Mouse (Mus musculus): ENCODE data around the gene Nes. TPM values are rescaled to one million over a fixed set of nuclear protein-coding genes. Genes with fewer than 3 reads are reported as not detected.

Gene Nes
- 31.8 and 42.1 TPM in 2 replicates for polyA plus RNA-seq (2015; fragmentation: Nextera tagmentation; extraction: Ambion mirVana)

- Histone ChIP-seq H3K27me3 (no peaks in the 10 kb centered on the region), H3K4me1 (replicated peaks) (peaks cover 48% of the 10 kb centered on the region), H3K27ac (replicated peaks) (peak within 1 kb of the TSS; percentile 67), H3K36me3 (no peaks in the 10 kb centered on the region), H3K4me3 (peak within 1 kb of the TSS; percentile 57), H3K9ac (peak within 1 kb of the TSS; percentile 59), H3K4me2 (peak within 1 kb of the TSS; percentile 88), H3K9me3 (no peaks in the 10 kb centered on the region)
- peak; percentile 67 for ATAC-seq (ENCODE audit: low FRiP score, low read depth)
- 0% methylated on average over 44 of the region's 44 CpGs for WGBS
Observed at GRCm38 (mm10) chr3:87970939-87971488, at the start of gene Nes. TSS of gene Nes (plus strand) at chr3:87971078.

GRCm38 (mm10) chr3:87924996-87925395 is 45.9 kb upstream of the Nes start:
- Histone ChIP-seq H3K4me3 (no peak overlapping the region), H3K27ac (replicated peaks) (no peak overlapping the region), H3K9me3 (no peaks in the 10 kb centered on the region), H3K36me3 (peaks cover 50% of the 10 kb centered on the region), H3K4me2 (no peak overlapping the region), H3K4me1 (replicated peaks) (peaks cover 25% of the 10 kb centered on the region), H3K27me3 (no peaks in the 10 kb centered on the region), H3K9ac (no peak overlapping the region)
- WGBS, result 90% methylated on average over 7 of the region's 7 CpGs
- ATAC-seq (ENCODE audit: low FRiP score, low read depth), result no peak

GRCm38 (mm10) chr3:87927452-87927851 is 43.4 kb upstream of the Nes start:
- 95% methylated on average over 5 of the region's 5 CpGs for WGBS
- Histone ChIP-seq H3K4me2 (no peak overlapping the region), H3K27ac (replicated peaks) (no peak overlapping the region), H3K9me3 (no peaks in the 10 kb centered on the region), H3K4me1 (replicated peaks) (peaks cover 31% of the 10 kb centered on the region), H3K36me3 (peaks cover 50% of the 10 kb centered on the region), H3K4me3 (no peak overlapping the region), H3K27me3 (no peaks in the 10 kb centered on the region), H3K9ac (no peak overlapping the region)
- no peak for ATAC-seq (ENCODE audit: low FRiP score, low read depth)

GRCm38 (mm10) chr3:87929341-87930077 is 41.4 kb upstream of the Nes start:
- Histone ChIP-seq H3K4me2 (peak overlapping the region; percentile 88), H3K4me1 (replicated peaks) (peaks cover 43% of the 10 kb centered on the region), H3K9ac (peak overlapping the region; percentile 97), H3K27me3 (no peaks in the 10 kb centered on the region), H3K36me3 (peaks cover 43% of the 10 kb centered on the region), H3K9me3 (no peaks in the 10 kb centered on the region), H3K27ac (replicated peaks) (peak overlapping the region; percentile 94), H3K4me3 (peak overlapping the region; percentile 97)
- 9% methylated on average over 26 of the region's 26 CpGs for WGBS
- no peak; the same call in 1 of the 2 replicates for ATAC-seq (ENCODE audit: low FRiP score, low read depth)

- Histone ChIP-seq H3K4me3 (peak within 1 kb of the TSS; percentile 97), H3K27ac (replicated peaks) (peak within 1 kb of the TSS; percentile 94), H3K9me3 (no peaks in the 10 kb centered on the region), H3K27me3 (no peaks in the 10 kb centered on the region), H3K4me2 (peak within 1 kb of the TSS; percentile 88), H3K36me3 (peaks cover 40% of the 10 kb centered on the region), H3K9ac (peak within 1 kb of the TSS; percentile 97), H3K4me1 (replicated peaks) (peaks cover 49% of the 10 kb centered on the region)
- peak; percentile 97 for ATAC-seq (ENCODE audit: low FRiP score, low read depth)
- WGBS, result under 1% methylated on average over 63 of the region's 78 CpGs
Observed at GRCm38 (mm10) chr3:87930078-87930795, 40.6 kb upstream of the Nes start, which contains the start of the genes Isg20l2 and Rrnad1. TSS of gene Isg20l2 (plus strand) at chr3:87930314. TSS of gene Rrnad1 (minus strand) at chr3:87930717.

- WGBS, result 88% methylated on average over 5 of the region's 5 CpGs
- no peak overlapping the region for H3K9ac ChIP-seq
- H3K4me3 ChIP-seq, result no peak overlapping the region
- H3K4me1 ChIP-seq (replicated peaks), result peaks cover 53% of the 10 kb centered on the region
- no peaks in the 10 kb centered on the region for H3K9me3 ChIP-seq
- H3K27ac ChIP-seq (replicated peaks), result no peak overlapping the region
- ATAC-seq (ENCODE audit: low FRiP score, low read depth), result no peak
- no peak overlapping the region for H3K4me2 ChIP-seq
- no peaks in the 10 kb centered on the region for H3K27me3 ChIP-seq
- H3K36me3 ChIP-seq, result peaks cover 32% of the 10 kb centered on the region
Observed at GRCm38 (mm10) chr3:87934026-87934425, 36.9 kb upstream of the Nes start.

GRCm38 (mm10) chr3:87934501-87934900 is 36.4 kb upstream of the Nes start:
- H3K27ac ChIP-seq (replicated peaks), result no peak overlapping the region
- H3K4me3 ChIP-seq, result no peak overlapping the region
- no peak overlapping the region for H3K4me2 ChIP-seq
- H3K27me3 ChIP-seq, result no peaks in the 10 kb centered on the region
- no peak for ATAC-seq (ENCODE audit: low FRiP score, low read depth)
- H3K4me1 ChIP-seq (replicated peaks), result peaks cover 48% of the 10 kb centered on the region
- no peak overlapping the region for H3K9ac ChIP-seq
- H3K36me3 ChIP-seq, result peaks cover 37% of the 10 kb centered on the region
- WGBS, result 67% methylated on average over 4 of the region's 4 CpGs
- no peaks in the 10 kb centered on the region for H3K9me3 ChIP-seq

GRCm38 (mm10) chr3:87935201-87935600 is 35.7 kb upstream of the Nes start:
- H3K9me3 ChIP-seq, result no peaks in the 10 kb centered on the region
- H3K4me1 ChIP-seq (replicated peaks), result peaks cover 46% of the 10 kb centered on the region
- H3K4me2 ChIP-seq, result no peak overlapping the region
- no peak overlapping the region for H3K27ac ChIP-seq (replicated peaks)
- H3K9ac ChIP-seq, result no peak overlapping the region
- no peaks in the 10 kb centered on the region for H3K27me3 ChIP-seq
- no peak overlapping the region for H3K4me3 ChIP-seq
- H3K36me3 ChIP-seq, result peaks cover 44% of the 10 kb centered on the region
- ATAC-seq (ENCODE audit: low FRiP score, low read depth), result no peak
- WGBS, result 87% methylated on average over 4 of the region's 4 CpGs

- no peaks in the 10 kb centered on the region for H3K9me3 ChIP-seq
- H3K4me1 ChIP-seq (replicated peaks), result peaks cover 45% of the 10 kb centered on the region
- no peak overlapping the region for H3K9ac ChIP-seq
- 89% methylated on average over 2 of the region's 2 CpGs for WGBS
- no peaks in the 10 kb centered on the region for H3K27me3 ChIP-seq
- peak; percentile 47; the same call in 1 of the 2 replicates for ATAC-seq (ENCODE audit: low FRiP score, low read depth)
- no peak overlapping the region for H3K4me2 ChIP-seq
- H3K4me3 ChIP-seq, result no peak overlapping the region
- no peak overlapping the region for H3K27ac ChIP-seq (replicated peaks)
- peaks cover 48% of the 10 kb centered on the region for H3K36me3 ChIP-seq
Observed at GRCm38 (mm10) chr3:87935776-87936175, 35.1 kb upstream of the Nes start.

GRCm38 (mm10) chr3:87940611-87941010 is 30.3 kb upstream of the Nes start:
- ATAC-seq (ENCODE audit: low FRiP score, low read depth), result no peak
- WGBS, result 59% methylated on average over 5 of the region's 5 CpGs

GRCm38 (mm10) chr3:87942471-87942870 is 28.4 kb upstream of the Nes start:
- Histone ChIP-seq H3K27ac (replicated peaks) (no peak overlapping the region), H3K4me2 (no peak overlapping the region), H3K27me3 (no peaks in the 10 kb centered on the region), H3K9me3 (no peaks in the 10 kb centered on the region), H3K36me3 (peaks cover 36% of the 10 kb centered on the region), H3K4me3 (no peak overlapping the region), H3K4me1 (replicated peaks) (peaks cover 20% of the 10 kb centered on the region), H3K9ac (no peak overlapping the region)
- 93% methylated on average over 2 of the region's 2 CpGs for WGBS
- no peak for ATAC-seq (ENCODE audit: low FRiP score, low read depth)

More at GRCm38 (mm10) chr3:87940611-87941010, 30.3 kb upstream of the Nes start:
- Histone ChIP-seq H3K4me3 (no peak overlapping the region), H3K36me3 (peaks cover 36% of the 10 kb centered on the region), H3K4me1 (replicated peaks) (peaks cover 13% of the 10 kb centered on the region), H3K9me3 (no peaks in the 10 kb centered on the region), H3K9ac (no peak overlapping the region), H3K27ac (replicated peaks) (no peak overlapping the region), H3K27me3 (no peaks in the 10 kb centered on the region), H3K4me2 (no peak overlapping the region)

GRCm38 (mm10) chr3:87943586-87943985 is 27.3 kb upstream of the Nes start:
- 85% methylated on average over 7 of the region's 7 CpGs for WGBS
- Histone ChIP-seq H3K36me3 (peaks cover 33% of the 10 kb centered on the region), H3K4me1 (replicated peaks) (peaks cover 31% of the 10 kb centered on the region), H3K9ac (no peak overlapping the region), H3K4me3 (no peak overlapping the region), H3K27ac (replicated peaks) (no peak overlapping the region), H3K27me3 (no peaks in the 10 kb centered on the region), H3K4me2 (no peak overlapping the region), H3K9me3 (no peaks in the 10 kb centered on the region)
- no peak for ATAC-seq (ENCODE audit: low FRiP score, low read depth)

Data from hindbrain, embryonic 15.5 days (tissue).